Mouse (Mus musculus) lung, adult 2 months (tissue): ENCODE data around the gene Satb2.

ENCODE experiments used
- CTCF ChIP-seq: fragments of 200-500 bp; IDR thresholded peaks from 2 replicates; pipeline ENCODE4 v1.5.1; 2011; ENCODE audit warnings: mild to moderate bottlenecking, low read length, control low read depth; ENCODE audit not compliant: insufficient read depth
- POLR2A ChIP-seq: fragments of 200-500 bp; IDR thresholded peaks from 2 replicates; pipeline ENCODE4 v1.6.1; 2011; ENCODE audit warnings: low read depth, mild to moderate bottlenecking, control low read depth, low read length, borderline replicate concordance; ENCODE audit errors: extremely low read depth

DNA sequence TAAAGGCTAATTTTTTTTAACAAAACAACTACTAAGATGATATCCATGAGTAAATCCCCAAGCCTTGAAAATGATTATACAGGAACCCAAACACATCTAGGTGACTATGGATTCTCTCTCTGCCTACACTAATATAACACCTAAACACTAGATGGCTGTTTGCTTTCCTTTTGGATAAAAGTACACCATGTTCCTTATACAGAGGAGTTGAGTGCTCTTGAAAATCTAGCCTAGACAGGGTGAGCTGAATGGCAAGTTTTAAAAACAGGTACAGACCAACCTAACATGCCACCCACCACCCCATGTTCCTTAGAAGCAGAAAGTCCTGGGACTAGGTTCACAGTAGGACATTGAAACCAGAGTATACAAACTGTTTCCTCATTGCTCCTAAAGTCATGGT, 90.9 kb downstream of the Satb2 start:
- TF ChIP-seq CTCF (no peak), POLR2A (no peak)
